Mouse (Mus musculus) urinary bladder, postnatal 25 days (tissue): ENCODE measurements around the gene Snapin.

Experiments
- DNase-seq: peaks from one replicate; pipeline ENCODE4 v3.0.0; 2022; ENCODE audit warnings: low spot score

Snapin gene

DNA sequence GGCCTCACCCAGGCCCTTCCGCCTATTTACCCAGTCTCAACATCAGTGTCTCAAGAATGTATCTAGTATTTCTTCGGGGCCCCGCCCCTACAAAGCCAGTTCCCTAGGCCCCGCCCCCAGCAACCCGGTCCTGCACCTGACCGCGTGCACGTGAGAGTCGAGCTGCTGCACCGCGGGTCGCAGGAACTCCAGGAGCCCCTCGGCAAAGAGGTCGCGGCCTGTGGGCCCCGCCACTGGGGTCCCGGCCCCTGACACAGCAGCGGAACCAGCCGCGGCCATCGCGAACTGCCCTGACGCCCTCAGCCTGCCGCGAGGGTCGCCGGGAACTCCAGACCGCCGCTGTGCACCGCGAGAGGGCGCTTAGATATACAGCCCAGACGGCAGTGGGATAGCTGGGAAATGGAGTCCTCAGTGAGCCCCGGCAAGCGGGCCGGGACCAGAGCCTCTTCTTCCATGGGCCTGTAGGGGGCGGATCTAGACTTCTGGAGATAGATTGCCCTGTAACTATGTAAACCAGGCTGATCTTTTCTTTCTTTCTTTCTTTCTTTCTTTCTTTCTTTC, at the start of gene Snapin:
Gene Snapin, minus strand, starts transcription at position 338 of the 561 bp plus-strand sequence.
- peak; percentile 93 for DNase-seq

DNA sequence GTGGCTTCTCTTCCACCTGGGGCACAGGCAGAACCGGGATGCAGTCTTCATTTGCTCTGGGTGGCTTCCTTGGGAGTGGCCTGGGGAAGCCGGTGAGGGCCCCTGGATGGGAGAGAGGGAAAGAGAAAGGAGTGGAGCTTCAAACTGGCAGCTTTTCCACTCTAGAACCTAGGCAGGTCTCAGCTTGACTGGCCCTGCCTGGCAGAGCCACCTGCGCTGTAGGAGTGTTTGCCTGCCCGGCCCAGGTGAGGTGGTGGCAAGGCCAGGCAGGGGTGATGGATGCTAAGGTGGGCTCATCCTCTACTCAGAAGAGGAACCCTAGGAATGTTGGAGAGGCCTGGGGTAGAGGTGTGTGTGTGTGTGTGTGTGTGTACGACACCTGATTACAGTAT, 47.1 kb upstream of the Snapin start:
- no peak for DNase-seq

DNA sequence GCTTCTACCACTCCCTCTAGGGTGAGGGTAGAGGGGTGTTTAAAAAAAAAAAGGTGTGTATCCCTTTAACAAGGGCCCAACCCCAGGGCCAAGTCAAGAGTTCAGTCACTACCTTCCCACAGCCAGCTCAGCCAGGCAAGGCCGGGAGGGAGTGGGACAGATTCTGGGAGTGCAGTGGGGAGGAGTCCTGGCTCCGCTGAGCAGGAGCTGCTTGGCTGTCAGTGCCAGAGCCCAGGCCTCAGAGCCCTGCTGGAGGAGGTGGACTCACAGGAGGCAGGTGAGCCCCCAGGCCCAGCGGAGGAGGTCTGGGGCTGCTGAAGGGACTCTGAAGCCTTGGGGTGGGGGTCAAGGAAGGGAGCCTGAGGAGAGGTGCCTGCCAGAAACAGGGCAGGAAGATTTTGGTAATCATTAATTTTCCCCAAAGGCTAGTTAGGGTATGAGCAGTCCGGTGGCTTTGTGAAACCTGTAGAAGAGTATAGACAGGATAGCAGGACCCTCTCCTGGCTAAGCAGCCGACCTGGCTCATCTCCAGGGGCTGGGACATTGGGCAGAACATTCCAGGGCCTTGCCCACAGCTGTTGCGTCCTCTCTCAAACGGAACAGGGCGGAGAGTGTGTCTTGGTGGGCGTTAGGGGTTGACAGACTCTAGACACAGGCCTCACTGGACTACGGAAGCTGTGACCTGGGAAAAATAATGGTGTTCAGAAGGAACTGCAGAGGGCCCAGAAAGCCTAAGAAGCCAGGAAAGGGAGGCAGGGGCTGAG, 46.5 kb upstream of the Snapin start, which contains the start of gene S100a16:
Gene S100a16, plus strand, starts transcription at position 114 of the 764 bp plus-strand sequence.
- peak; percentile 67 for DNase-seq

DNA sequence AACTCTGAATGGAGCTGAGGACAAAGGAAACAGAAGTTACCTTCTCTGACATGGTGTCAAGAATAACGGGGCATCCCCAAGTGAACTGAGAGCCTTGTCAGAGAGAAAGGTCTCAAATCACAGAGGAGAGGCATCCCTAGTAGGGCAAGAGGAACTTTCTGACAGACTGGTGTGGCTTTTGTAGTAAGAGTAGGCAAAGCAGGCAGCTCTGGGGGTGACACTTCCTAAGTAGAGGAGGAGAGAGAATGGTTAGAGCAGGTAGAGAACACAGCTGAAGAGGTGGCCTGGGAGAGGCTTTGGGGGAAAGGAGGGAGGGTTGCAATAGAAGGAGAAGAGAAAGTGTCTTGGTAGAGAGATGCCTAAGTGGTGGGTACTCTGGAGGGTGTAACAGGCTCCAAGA, 44.6 kb upstream of the Snapin start:
- DNase-seq, result no peak

DNA sequence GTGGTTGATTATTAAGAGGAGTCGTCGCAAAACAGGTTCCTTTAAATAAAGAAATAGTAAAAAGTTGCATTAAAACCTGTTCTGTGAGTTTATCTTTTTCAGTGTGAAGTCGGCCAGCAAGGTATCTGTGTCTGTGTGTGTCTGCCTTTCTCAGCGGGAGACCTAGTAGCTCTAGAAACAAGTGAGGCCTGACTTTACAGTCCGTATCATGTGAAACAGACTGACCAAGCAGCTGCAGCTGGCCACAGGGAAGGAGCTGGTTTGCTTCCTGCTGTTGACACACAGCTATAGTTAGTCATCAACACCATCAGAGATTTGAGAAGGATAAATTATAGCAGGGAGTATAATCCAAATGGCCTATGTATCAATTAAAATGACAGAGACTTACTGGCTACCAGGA, 40.9 kb upstream of the Snapin start:
- no peak for DNase-seq

DNA sequence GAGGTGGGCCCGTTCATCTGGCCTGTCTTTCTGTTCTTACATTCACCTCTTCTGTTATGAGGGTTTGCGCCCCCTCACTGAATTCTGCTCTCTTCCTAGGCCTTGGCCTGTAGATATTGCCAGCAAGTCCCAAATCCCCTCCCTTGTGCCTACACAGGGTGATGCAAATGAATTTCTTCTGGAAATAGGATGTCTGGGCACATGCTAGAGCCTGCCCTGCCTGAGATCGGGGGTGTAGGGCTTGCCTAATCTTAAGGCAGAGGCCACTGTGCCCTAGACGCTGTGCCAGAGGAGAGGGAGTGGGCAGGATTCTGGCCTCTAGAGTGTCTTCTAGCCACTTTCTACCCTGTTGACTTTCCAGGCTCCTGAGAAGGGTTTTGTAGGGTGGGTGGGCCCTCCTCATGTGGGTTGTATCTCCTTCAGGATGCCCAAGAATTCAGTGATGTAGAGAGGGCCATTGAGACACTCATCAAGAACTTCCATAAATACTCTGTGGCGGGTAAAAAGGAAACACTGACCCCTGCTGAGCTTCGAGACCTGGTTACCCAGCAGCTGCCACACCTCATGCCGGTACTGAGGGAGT, 36.5 kb upstream of the Snapin start:
- DNase-seq, result no peak

DNA sequence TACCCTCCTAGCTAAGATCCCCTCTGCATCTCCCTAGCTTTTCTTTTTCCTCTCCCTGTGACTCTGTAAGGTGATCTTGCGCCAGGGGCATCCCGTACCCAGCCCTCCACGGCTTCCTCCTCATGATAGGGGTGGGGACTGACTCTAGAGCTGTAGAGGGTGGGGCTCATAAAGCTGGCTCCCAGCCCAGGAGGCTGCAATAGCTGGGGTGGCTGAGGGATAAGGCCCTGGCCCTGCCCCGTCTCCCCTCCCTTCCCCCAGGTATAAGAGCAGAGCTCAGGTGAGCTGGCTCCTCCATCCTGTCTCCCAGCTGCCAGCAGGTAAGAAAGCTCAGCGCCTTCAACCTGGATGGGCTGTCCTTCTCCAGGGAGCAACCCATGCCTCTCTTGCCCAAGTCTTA, 35.7 kb upstream of the Snapin start, which contains the start of gene S100a14:
Gene S100a14, plus strand, starts transcription at position 277 of the 400 bp plus-strand sequence.
- DNase-seq, result peak; percentile 68

DNA sequence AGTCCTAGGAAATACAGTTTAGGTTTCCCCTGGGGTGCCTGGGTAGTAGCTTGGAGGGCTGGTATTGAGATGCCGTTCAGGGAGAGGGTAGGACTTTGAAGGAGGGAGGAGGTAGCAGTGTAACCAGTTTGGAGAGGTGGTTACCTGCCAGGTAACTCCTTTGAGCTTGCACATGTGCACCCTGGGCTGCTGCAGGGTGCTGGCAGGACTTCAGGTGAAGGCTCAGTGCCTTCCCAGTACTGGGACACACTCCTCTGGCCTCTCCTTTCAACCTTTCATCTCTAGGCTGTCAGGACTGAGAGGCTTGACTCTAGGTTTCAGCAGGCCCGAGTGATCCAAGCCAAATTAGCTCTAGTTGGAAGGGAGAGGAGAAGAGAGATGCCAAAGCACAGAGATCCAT, 35.2 kb upstream of the Snapin start:
- DNase-seq, result no peak

DNA sequence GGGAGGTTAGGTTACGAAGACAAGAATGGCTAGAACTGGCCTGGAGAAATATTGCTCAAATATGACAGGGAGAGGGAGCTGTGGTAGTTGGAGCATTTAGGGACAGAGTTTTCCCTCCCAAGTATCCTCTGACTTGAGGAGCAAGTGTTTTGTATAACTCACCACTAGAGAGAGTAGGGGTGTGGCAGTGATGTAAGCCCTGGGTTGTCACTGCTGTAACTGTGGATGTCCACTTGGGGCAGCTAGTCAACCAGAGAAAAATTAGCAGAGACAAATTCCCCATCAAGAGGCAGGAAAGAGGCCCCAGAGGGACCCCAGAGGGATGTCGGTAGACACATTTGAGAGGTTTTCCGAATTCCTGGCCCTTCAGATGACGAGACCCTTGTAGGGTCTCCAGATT, 34.6 kb upstream of the Snapin start:
- no peak for DNase-seq

DNA sequence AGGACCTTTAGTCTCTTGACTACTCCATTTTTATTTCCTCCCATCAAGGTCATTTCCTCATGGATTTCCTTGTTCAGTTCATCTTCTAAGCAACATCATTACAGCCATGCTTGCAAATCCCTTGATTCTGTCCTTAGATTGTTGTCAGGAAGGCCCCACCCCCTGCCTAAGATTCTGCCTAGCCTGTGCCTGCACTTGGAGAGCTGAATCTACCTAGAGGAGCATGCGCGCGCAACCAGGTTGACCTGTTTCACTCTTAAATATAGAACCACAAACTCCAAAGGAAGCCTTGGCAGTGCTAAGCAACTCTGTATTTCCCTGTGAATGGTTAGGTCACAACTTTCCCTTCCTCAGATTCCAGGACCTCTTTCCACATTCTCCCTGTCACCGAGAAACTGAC, 26.9 kb upstream of the Snapin start:
- DNase-seq, result no peak

DNA sequence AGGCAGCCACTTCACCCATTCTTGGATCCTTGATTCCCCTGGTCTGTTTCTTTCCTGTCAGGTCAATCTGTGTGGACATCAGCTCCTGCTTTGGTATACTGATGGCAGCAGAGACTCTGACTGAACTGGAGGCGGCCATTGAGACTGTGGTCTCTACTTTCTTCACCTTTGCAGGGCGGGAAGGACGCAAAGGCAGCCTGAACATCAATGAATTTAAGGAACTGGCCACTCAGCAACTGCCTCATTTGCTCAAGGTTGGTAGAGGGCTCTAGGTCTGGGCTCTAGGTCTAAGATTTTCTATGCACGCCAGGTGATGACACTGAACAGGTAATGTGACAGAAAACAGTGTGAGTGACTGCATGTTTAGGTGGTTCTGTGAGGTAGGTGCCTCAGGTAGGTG, 25.0 kb upstream of the Snapin start:
- no peak for DNase-seq

DNA sequence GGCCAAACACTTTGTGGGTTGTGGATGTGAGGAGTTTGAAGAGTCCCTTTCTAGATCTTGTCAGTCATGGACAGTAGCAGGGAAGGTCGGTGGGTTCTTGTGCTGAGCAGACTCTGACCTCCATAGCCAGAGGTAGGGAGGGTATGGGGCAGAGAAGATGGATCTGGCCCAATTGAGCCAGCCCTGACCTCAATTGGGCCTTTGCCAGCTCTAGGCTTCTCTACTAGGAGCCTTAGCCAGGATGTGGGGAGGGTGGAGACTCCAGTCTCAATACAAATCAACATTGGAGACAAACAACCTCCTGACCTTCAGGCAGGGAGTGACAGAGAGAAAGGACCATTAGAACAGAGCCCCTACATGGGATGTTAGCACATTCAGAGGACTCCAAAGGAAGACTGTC, 24.4 kb upstream of the Snapin start:
- no peak for DNase-seq

DNA sequence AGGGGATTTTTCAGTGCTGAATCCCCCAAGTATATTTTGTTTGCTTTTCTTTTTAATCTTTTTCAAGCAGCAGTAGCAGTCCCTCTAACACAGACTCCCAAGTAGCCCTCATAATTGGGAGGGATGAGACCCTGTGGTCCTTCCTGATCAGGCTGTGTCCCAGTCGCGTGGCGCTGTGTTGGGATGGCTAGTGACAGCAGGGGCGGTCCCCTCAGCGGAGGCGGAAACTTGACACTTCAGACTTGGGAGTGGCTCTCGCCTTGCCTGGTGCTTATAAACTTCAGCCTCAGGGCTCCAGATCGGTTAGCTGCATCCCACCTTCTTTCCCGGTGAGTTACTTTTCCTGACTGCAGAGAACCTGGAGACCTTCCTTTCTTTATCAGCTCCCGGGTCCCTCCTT, 23.9 kb upstream of the Snapin start:
- peak; percentile 57 for DNase-seq

DNA sequence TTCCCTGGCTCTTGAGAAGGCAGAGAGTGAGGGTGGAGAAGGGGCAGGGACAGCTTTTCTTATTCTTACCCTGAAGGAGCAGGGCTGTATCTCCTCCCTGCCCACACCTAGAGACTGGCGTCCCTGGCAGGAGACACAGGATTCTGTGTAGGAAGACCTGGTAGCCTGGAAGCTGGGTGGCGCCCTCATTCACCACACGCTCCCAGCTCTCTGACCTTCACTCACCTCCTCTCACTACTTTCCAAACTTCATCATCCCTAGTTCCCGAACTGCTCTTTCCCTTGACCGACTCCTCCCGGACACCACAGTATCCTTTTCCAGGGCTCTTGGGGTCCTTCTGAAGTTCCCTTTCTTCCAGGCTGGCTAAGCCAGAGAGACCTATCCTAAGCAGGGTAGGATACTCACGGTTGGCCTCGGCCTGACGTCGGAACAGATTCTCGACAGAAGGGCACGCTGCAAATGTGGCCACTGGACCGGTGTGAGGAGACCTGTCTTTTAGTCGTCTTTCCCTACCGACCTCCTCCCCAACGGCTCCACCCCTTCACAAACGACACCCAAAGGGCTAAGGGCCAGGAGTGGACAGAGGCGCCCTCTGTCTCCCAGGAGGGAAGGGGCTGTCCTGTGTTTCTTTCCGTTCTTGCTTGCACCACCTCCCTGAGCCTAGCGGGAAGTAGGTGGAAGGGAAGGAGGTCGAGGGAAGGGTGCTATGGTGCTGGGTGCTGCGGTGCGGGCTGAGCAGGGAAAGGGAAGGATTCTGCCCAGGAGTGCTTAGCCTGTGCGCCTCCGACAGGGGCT, 23.2 kb upstream of the Snapin start, which contains the start of the genes S100a1 and S100a13:
Gene S100a1, minus strand, starts transcription at position 597 of the 795 bp plus-strand sequence.
Gene S100a13, plus strand, starts transcription at position 640 of the 795 bp plus-strand sequence.
- peak; percentile 61 for DNase-seq

DNA sequence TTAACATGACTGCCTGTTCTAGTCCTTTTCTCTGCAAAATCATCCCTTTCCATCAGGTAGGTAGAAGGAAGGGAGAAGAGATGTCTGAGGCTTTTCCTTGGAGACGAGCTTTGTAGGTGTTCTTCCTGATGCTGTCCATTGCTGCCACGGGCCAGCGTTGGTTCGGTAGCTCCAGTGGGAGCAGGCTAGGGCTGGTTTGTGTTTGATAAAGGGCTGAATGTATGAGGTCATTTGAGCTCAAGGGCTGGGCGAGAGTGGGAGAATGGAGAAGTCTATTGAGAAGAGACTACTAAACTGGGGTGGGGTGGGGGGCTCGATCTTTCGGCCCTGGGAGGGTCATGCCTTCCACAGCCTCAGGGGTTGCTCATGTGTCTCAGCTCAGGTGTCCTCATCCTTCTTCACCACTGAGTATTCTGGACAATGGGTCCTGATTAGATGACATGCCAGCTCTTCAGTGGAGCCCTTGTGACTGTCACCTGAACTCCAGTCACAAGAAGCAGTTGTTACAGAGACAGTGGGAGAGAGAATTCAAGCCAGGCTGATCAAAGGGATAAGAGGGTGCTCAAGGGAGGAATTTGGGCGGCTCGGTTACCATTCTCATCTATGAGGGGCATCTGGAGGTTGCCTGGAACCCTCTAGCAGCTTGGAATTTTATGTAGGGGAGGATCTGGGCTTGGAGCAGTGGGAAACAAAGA, 22.3 kb upstream of the Snapin start:
- no peak for DNase-seq

DNA sequence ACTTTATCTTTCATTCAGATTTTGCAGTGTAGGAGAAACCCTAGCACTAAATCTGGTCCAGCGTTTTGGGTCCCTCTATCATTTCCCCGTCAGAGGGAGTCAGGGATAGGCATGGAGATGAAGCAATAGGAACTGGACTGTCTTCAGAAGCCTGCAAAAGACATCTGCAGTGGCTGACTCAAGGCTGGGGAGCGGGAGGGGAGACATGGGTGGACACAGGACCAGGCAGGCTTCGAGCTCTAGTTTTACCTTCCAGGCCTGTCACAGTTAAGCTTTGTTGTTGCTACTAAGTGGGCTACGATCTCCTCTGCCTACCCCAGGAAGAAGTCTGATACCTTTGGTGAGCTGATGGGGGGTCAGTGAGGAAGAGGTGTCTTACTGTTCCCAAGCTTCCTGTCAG, 21.4 kb upstream of the Snapin start:
- no peak for DNase-seq

DNA sequence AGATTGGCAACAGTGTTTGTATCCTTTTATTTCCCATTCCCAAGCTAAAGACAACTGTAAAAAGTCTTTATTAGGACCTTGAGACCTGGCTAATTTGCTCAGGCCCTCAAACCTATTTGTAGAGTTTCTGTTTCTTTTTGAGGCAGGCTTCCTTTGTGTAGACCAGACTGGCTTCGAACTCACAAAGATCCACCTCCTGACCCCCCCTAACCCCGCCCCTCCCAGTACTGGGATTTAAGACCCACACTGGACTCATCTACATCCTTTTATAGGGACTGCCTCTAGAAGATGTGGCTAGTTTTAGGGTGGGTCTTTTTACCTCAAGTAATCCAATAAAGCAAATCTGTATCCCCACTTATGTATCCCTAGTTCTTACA, 18.9 kb upstream of the Snapin start:
- no peak for DNase-seq

DNA sequence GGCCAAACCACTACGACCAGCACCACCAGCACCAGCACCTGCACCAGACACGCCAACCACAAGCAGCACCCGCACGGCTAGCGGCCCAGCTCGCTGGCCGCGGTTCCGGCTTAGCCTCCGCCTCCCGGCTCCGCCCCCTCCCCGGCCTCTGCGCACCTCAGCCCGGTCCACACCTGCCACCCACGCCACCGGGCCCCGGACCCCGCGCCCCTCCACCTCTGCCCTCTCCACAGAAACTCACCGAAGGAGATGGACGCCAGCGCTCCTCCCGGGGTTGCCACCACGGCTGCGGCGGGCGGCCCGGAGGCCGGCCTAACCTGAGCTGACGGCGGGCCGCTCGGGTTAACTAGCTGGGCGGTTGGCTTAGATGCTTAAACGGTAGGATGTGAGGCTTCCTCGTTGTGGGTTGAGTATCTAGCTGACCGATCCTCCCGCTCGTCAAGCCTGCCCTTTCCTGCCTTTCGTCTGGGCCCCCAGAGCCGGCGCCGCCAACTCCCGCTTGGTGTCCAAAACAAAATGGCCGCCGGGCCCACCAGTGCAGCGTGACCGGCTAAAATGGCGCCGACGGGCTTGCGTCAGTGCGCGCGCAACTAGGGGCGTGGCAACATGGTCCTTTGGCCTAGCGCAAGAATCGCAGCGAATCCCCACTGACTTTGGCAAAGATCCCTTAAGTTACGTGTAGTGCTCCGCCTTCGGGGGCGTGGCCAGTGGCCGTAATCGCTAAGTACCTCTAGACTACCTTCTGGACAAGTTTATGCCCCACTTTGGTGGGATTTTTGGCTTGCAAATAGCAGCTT, 18.3 kb upstream of the Snapin start, which contains the start of gene Chtop:
Gene Chtop, minus strand, starts transcription at position 549 of the 797 bp plus-strand sequence.
- DNase-seq, result peak; percentile 100

DNA sequence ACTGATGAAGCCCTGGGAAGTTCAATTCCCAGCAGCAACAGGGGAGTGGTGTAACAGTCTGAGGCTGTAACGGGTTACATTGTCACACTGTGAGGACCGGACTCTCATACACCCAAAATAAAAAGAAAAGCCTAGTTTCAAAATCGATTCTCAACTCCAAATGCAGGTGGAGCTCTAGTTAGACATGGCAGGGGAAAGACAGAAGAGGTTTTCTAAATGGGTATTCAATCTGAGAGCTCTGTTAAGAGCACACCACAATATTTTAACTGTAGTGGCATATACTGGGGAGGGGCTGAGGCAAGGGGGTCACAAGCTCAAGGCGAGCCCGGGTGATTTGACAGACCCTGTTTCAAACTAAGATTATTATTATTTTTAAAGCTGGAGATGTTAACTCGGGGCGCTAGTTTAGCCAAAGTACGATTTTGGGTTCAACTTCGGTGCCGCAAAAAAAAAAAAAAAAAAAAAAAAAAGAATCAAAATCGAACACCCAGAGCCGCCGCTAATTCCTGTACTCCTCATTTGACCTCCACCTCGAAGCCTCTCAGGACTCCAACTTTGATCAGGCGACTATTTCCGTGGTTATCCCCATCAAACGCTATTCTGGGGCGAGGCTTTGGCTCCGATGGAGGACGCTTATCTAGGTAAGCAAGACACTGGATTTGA, 17.6 kb upstream of the Snapin start:
- no peak for DNase-seq

DNA sequence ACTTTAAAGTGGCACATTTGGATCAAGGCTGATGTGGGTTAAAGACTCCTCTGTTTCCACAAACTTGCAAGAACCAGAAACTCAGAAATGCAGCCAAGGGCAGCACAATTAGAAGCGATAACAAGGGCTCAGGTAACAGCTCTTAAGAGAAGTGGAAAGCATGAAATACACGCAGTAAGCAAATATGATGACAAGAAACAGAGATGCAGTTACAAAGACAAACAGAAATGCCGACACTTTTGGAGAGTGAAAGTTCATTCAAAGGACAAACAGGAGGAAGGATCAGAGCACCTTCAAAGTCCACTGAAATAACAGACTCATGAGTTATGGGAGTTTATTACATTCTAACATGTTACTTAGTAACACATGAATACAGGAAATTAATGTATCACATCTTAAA, 15.5 kb upstream of the Snapin start:
- no peak for DNase-seq
